Mouse (Mus musculus): ENCODE measurements at regions not wholly inside any gene's neighbourhood (a gene's known extent, or its start where the extent isn't known, plus 50 kb on each side); places are given as distances from the start of the nearest gene placed in this dataset.

GRCm38 (mm10) chr8:30941511-30942175 lies 2486.9 kb upstream of the 5930422O12Rik start:
- H3K27ac ChIP-seq (ENCODE audit: control insufficient read depth, insufficient read depth, low read length): no peak overlapping the region
- H3K4me1 ChIP-seq (replicated peaks; ENCODE audit: control insufficient read depth, insufficient read depth, low read length): no peaks in the 10 kb centered on the region

GRCm38 (mm10) chr8:30946154-30947065 lies 2482.1 kb upstream of the 5930422O12Rik start:
- H3K4me3 ChIP-seq (ENCODE audit: control insufficient read depth, insufficient read depth, low read length): no peak overlapping the region
- TF ChIP-seq CTCF (IDR thresholded peaks at IDR 0.05; ENCODE audit: borderline replicate concordance, control insufficient read depth, extremely low read depth, insufficient read depth, low read length, poor library complexity): no peak
- no peak for TF ChIP-seq POLR2A (IDR thresholded peaks at IDR 0.05; ENCODE audit: control insufficient read depth, extremely low read depth, insufficient read depth, low read length, poor library complexity)
- H3K27me3 ChIP-seq (ENCODE audit: control insufficient read depth, insufficient read depth, low read length): no peaks in the 10 kb centered on the region
- H3K36me3 ChIP-seq (ENCODE audit: control insufficient read depth, insufficient read depth, low read length): no peaks in the 10 kb centered on the region
- H3K4me1 ChIP-seq (replicated peaks; ENCODE audit: control insufficient read depth, insufficient read depth, low read length): no peaks in the 10 kb centered on the region
- WGBS: 83% methylated on average over 10 of the region's 10 CpGs
- no peak for DNase-seq
- no peak overlapping the region for H3K27ac ChIP-seq (ENCODE audit: control insufficient read depth, insufficient read depth, low read length)

More at GRCm38 (mm10) chr8:30941511-30942175, 2486.9 kb upstream of the 5930422O12Rik start:
- Histone ChIP-seq H3K36me3 (ENCODE audit: control insufficient read depth, insufficient read depth, low read length) (no peaks in the 10 kb centered on the region), H3K4me3 (ENCODE audit: control insufficient read depth, insufficient read depth, low read length) (no peak overlapping the region), H3K27me3 (ENCODE audit: control insufficient read depth, insufficient read depth, low read length) (no peaks in the 10 kb centered on the region)
- no peak for DNase-seq
- WGBS: 92% methylated on average over 11 of the region's 11 CpGs
- no peak for TF ChIP-seq CTCF (IDR thresholded peaks at IDR 0.05; ENCODE audit: borderline replicate concordance, control insufficient read depth, extremely low read depth, insufficient read depth, low read length, poor library complexity)

DNA sequence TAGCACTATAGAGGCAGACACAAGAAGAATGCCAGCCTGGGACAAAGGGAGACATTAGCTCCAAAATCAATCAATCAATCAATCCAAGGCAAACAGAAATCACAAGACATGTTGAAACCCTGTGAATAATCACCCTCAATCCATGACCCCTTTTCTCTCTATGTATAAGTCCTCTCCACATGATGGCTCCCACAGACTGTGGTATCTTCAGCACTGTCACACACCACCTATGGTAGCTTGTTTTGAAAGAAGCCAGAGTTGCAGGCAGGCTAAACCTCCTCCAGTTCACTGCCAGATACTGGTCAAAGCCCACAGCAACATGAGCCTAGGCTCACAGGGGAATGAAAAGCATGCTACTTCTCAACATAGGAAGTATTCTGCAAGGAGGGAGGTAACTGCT lies 2475.7 kb upstream of the 5930422O12Rik start:
- Histone ChIP-seq H3K36me3 (ENCODE audit: control insufficient read depth, insufficient read depth, low read length) (no peaks in the 10 kb centered on the region), H3K27me3 (ENCODE audit: control insufficient read depth, insufficient read depth, low read length) (no peaks in the 10 kb centered on the region), H3K4me3 (ENCODE audit: control insufficient read depth, insufficient read depth, low read length) (no peak overlapping the region), H3K27ac (ENCODE audit: control insufficient read depth, insufficient read depth, low read length) (no peak overlapping the region), H3K4me1 (replicated peaks; ENCODE audit: control insufficient read depth, insufficient read depth, low read length) (no peaks in the 10 kb centered on the region)
- DNase-seq: no peak
- TF ChIP-seq POLR2A (IDR thresholded peaks at IDR 0.05; ENCODE audit: control insufficient read depth, extremely low read depth, insufficient read depth, low read length, poor library complexity) (no peak), CTCF (IDR thresholded peaks at IDR 0.05; ENCODE audit: borderline replicate concordance, control insufficient read depth, extremely low read depth, insufficient read depth, low read length, poor library complexity) (no peak)

- no peak for TF ChIP-seq POLR2A (IDR thresholded peaks at IDR 0.05; ENCODE audit: control insufficient read depth, extremely low read depth, insufficient read depth, low read length, poor library complexity)
- TF ChIP-seq CTCF (IDR thresholded peaks at IDR 0.05; ENCODE audit: borderline replicate concordance, control insufficient read depth, extremely low read depth, insufficient read depth, low read length, poor library complexity): no peak
- WGBS: 45% methylated on average over 17 of the region's 17 CpGs
- Histone ChIP-seq H3K27ac (ENCODE audit: control insufficient read depth, insufficient read depth, low read length) (no peak overlapping the region), H3K27me3 (ENCODE audit: control insufficient read depth, insufficient read depth, low read length) (no peaks in the 10 kb centered on the region), H3K4me1 (replicated peaks; ENCODE audit: control insufficient read depth, insufficient read depth, low read length) (no peaks in the 10 kb centered on the region), H3K4me3 (ENCODE audit: control insufficient read depth, insufficient read depth, low read length) (no peak overlapping the region), H3K36me3 (ENCODE audit: control insufficient read depth, insufficient read depth, low read length) (no peaks in the 10 kb centered on the region)
- no peak for DNase-seq
These were observed 2468.9 kb upstream of the 5930422O12Rik start for GRCm38 (mm10) chr8:30959436-30960180.

DNA sequence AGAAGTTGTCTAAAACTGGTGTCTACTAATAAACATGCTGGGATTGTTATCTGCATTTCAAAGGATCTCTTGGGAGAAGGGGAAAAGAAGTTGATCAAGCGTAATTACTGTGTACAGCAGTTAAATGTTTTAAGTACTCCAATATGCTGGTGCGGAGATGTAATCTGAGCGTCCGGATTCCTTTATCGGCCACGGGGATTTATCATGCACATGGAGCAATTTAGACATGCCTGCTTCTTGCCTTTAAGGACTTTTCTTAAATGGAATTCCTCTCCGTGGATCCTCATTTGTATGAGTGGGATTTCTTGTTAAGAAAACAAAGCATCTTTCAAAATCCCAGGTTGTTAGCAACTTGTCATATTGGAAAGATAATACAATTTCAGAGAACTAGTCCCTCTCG lies 2468.0 kb upstream of the 5930422O12Rik start:
- no peak overlapping the region for H3K4me3 ChIP-seq (ENCODE audit: control insufficient read depth, insufficient read depth, low read length)
- DNase-seq: no peak
- H3K27me3 ChIP-seq (ENCODE audit: control insufficient read depth, insufficient read depth, low read length): no peaks in the 10 kb centered on the region
- no peaks in the 10 kb centered on the region for H3K36me3 ChIP-seq (ENCODE audit: control insufficient read depth, insufficient read depth, low read length)
- H3K4me1 ChIP-seq (replicated peaks; ENCODE audit: control insufficient read depth, insufficient read depth, low read length): no peaks in the 10 kb centered on the region
- 93% methylated on average over 8 of the region's 8 CpGs for WGBS
- no peak overlapping the region for H3K27ac ChIP-seq (ENCODE audit: control insufficient read depth, insufficient read depth, low read length)
- no peak for TF ChIP-seq CTCF (IDR thresholded peaks at IDR 0.05; ENCODE audit: borderline replicate concordance, control insufficient read depth, extremely low read depth, insufficient read depth, low read length, poor library complexity)
- TF ChIP-seq POLR2A (IDR thresholded peaks at IDR 0.05; ENCODE audit: control insufficient read depth, extremely low read depth, insufficient read depth, low read length, poor library complexity): no peak

DNA sequence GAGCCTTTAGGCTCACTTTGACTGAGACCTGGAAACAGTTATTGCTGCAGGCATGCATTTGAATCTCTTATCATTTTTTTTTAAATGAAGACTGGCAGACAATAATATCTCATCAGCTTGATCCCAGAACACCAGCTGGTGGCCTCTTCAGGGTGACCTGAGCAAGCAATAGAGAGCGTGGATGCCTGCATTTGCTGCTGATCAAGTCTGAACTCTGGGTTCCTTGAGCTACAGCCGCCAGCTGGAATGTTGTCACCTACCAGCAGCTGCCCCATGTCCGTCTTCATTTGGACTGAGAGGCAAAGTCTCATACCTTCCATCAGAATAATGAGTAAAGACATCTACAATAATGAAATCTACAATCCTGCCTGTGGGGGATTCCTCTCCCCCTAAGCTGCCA lies 2466.3 kb upstream of the 5930422O12Rik start:
- DNase-seq: no peak
- 95% methylated on average over 3 of the region's 3 CpGs for WGBS
- Histone ChIP-seq H3K27ac (ENCODE audit: control insufficient read depth, insufficient read depth, low read length) (no peak overlapping the region), H3K4me3 (ENCODE audit: control insufficient read depth, insufficient read depth, low read length) (no peak overlapping the region), H3K4me1 (replicated peaks; ENCODE audit: control insufficient read depth, insufficient read depth, low read length) (no peaks in the 10 kb centered on the region), H3K36me3 (ENCODE audit: control insufficient read depth, insufficient read depth, low read length) (no peaks in the 10 kb centered on the region), H3K27me3 (ENCODE audit: control insufficient read depth, insufficient read depth, low read length) (no peaks in the 10 kb centered on the region)
- no peak for TF ChIP-seq CTCF (IDR thresholded peaks at IDR 0.05; ENCODE audit: borderline replicate concordance, control insufficient read depth, extremely low read depth, insufficient read depth, low read length, poor library complexity)
- no peak for TF ChIP-seq POLR2A (IDR thresholded peaks at IDR 0.05; ENCODE audit: control insufficient read depth, extremely low read depth, insufficient read depth, low read length, poor library complexity)
